Mouse (Mus musculus) myocyte (in vitro differentiated cells): ENCODE results near the gene Slc15a1. TPM values are rescaled to one million over a fixed set of nuclear protein-coding genes. Genes with fewer than 3 reads are reported as not detected.

Experiments used
- H3K27me3 ChIP-seq: one replicate; pipeline ENCODE4 v1.6.1; 2011; ENCODE audit not compliant: control insufficient read depth, insufficient read depth, insufficient read length
- H3K36me3 ChIP-seq: one replicate; pipeline ENCODE4 v1.6.1; 2011; ENCODE audit not compliant: control insufficient read depth, insufficient read depth
- H3K4me2 ChIP-seq: one replicate; pipeline ENCODE4 v1.6.1; 2011; ENCODE audit warnings: low read depth, control low read depth
- H3K4me3 ChIP-seq: one replicate; pipeline ENCODE4 v1.5.1; 2011; ENCODE audit warnings: mild to moderate bottlenecking, control low read depth, moderate library complexity
- H3K79me2 ChIP-seq: one replicate; pipeline ENCODE4 v1.6.1; 2011; ENCODE audit not compliant: control insufficient read depth, insufficient read depth
- H3ac ChIP-seq: one replicate; pipeline ENCODE4 v1.6.1; 2011; ENCODE audit not compliant: control insufficient read depth, insufficient read length
- CEBPB ChIP-seq: IDR thresholded peaks from 2 replicates; pipeline ENCODE4 v1.6.1; 2011; ENCODE audit warnings: mild to moderate bottlenecking, moderate library complexity; ENCODE audit not compliant: poor library complexity, insufficient read depth, severe bottlenecking
- E2F4 ChIP-seq: IDR thresholded peaks from one replicate; pipeline ENCODE4 v1.6.1; 2011; ENCODE audit warnings: mild to moderate bottlenecking, control low read depth, moderate library complexity; ENCODE audit not compliant: insufficient read depth
- MAX ChIP-seq: IDR thresholded peaks from one replicate; pipeline ENCODE4 v1.6.1; 2011; ENCODE audit warnings: low read depth, mild to moderate bottlenecking, control low read depth
- MYOD1 ChIP-seq, 3 experiments: IDR thresholded peaks; one replicate each; pipeline ENCODE4 v1.6.1; 2011; ENCODE audit warnings: control low read depth in 2 of 3, low read depth in 2 of 3, mild to moderate bottlenecking in 2 of 3, moderate library complexity in 1 of 3; ENCODE audit not compliant: insufficient read length in 2 of 3, control insufficient read depth in 1 of 3
- MYOG ChIP-seq, 3 experiments: IDR thresholded peaks; one replicate each; pipeline ENCODE4 v1.6.1; 2011; ENCODE audit warnings: control low read depth in 2 of 3, low read depth in 2 of 3, mild to moderate bottlenecking in 2 of 3; ENCODE audit not compliant: insufficient read length in 2 of 3, control insufficient read depth in 1 of 3, insufficient read depth in 1 of 3
- POLR2A ChIP-seq: IDR thresholded peaks from one replicate; pipeline ENCODE4 v1.6.1; 2011; ENCODE audit warnings: low read depth, mild to moderate bottlenecking, control low read depth, moderate library complexity; ENCODE audit not compliant: insufficient read length
- POLR2AphosphoS2 ChIP-seq: IDR thresholded peaks from one replicate; pipeline ENCODE4 v1.6.1; 2011; ENCODE audit warnings: low read depth, control low read depth; ENCODE audit not compliant: insufficient read length
- REST ChIP-seq: IDR thresholded peaks from one replicate; pipeline ENCODE4 v1.6.1; 2011; ENCODE audit warnings: mild to moderate bottlenecking, control low read depth, moderate library complexity; ENCODE audit not compliant: insufficient read depth, insufficient read length
- SRF ChIP-seq: IDR thresholded peaks from one replicate; pipeline ENCODE4 v1.6.1; 2011; ENCODE audit warnings: low read depth; ENCODE audit not compliant: control insufficient read depth, insufficient read length
- TCF12 ChIP-seq: IDR thresholded peaks from one replicate; pipeline ENCODE4 v1.6.1; 2011; ENCODE audit warnings: mild to moderate bottlenecking, control low read depth; ENCODE audit not compliant: poor library complexity, insufficient read depth, severe bottlenecking
- TCF3 ChIP-seq: IDR thresholded peaks from one replicate; pipeline ENCODE4 v1.6.1; 2011; ENCODE audit warnings: low read depth, control low read depth; ENCODE audit not compliant: insufficient read length
- USF1 ChIP-seq: IDR thresholded peaks from one replicate; pipeline ENCODE4 v1.6.1; 2011; ENCODE audit warnings: low read depth, mild to moderate bottlenecking, control low read depth, moderate library complexity
- polyA plus RNA-seq: library from polyadenylated mRNA; unstranded; fragments of >200 nt; fragmentation: generic; extraction: Trizol; gene quantifications from one replicate; pipeline ENCODE4 v1.2.1, GENCODE M21; 2012; ENCODE audit warnings: missing spikeins

Slc15a1 gene
- polyA plus RNA-seq, 1 experiment: not detected

GRCm38 (mm10) chr14:121495741-121496140 is 9.3 kb downstream of the Slc15a1 start:
- H3ac ChIP-seq: no peak overlapping the region
- no peaks in the 10 kb centered on the region for H3K36me3 ChIP-seq
- no peaks in the 10 kb centered on the region for H3K79me2 ChIP-seq
- TF ChIP-seq E2F4 (no peak), POLR2A (no peak), CEBPB (no peak), TCF3 (no peak), USF1 (no peak), MYOD1 (IDR thresholded peaks at IDR 0.05; ENCODE audit: control insufficient read depth in 1 of 3, insufficient read length in 2 of 3, low read depth in 2 of 3) (no peak), SRF (no peak), POLR2AphosphoS2 (no peak), MYOG (IDR thresholded peaks at IDR 0.05; ENCODE audit: control insufficient read depth in 1 of 3, insufficient read depth in 1 of 3, insufficient read length in 2 of 3, low read depth in 2 of 3) (no peak)
- no peak overlapping the region for H3K4me2 ChIP-seq
- peaks cover 17% of the 10 kb centered on the region for H3K27me3 ChIP-seq
- no peak overlapping the region for H3K4me3 ChIP-seq

DNA sequence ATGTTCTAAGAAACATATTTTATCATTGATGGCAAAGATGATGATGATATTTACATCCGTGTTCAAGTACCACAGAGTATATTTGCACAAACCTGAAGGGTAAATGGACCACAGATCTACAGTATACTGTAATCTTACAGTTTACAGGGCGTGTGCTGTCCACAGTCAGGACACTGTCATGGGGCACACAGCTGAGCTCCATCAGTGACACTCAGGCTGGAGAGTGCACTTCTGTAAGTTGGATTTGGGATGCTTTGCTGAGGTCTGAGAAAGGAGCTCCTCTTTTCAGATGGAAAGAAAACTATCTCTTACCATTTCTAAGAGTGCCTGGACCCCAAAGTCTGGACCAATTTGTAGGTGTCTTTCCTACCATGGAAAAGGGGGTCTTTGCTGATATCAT is 9.9 kb downstream of the Slc15a1 start:
- Histone ChIP-seq H3ac (no peak overlapping the region), H3K27me3 (peaks cover 17% of the 10 kb centered on the region), H3K79me2 (no peaks in the 10 kb centered on the region), H3K36me3 (no peaks in the 10 kb centered on the region), H3K4me3 (no peak overlapping the region), H3K4me2 (no peak overlapping the region)
- TF ChIP-seq POLR2AphosphoS2: no peak
- TF ChIP-seq REST: no peak
- no peak for TF ChIP-seq MAX
- no peak for TF ChIP-seq MYOD1 (IDR thresholded peaks at IDR 0.05; ENCODE audit: control insufficient read depth in 1 of 3, insufficient read length in 2 of 3, low read depth in 2 of 3)
- no peak for TF ChIP-seq TCF3
- TF ChIP-seq POLR2A: no peak
- TF ChIP-seq CEBPB: no peak
- TF ChIP-seq USF1: no peak

DNA sequence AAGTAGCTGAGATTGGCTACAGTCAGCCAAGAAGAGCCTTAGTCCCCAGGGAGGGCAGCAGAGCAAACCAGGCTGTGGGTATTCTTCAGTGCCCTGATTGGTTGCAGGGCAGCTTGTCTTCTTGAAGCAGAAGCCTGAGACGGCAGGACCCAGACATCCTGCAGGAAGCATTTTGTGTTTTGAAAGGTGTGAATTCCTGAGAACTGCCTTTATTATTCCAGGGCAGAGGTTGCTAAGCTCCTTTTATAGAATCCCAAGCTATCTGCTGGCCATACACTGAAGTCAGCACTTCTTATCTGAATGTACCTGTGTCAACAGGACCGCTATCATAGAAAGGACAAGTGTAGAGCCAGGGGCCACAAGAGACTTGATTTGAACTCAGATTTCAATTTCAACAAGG is 10.8 kb downstream of the Slc15a1 start:
- Histone ChIP-seq H3ac (no peak overlapping the region), H3K27me3 (peaks cover 17% of the 10 kb centered on the region), H3K4me2 (no peak overlapping the region), H3K36me3 (no peaks in the 10 kb centered on the region), H3K79me2 (no peaks in the 10 kb centered on the region), H3K4me3 (no peak overlapping the region)
- TF ChIP-seq POLR2A (no peak), CEBPB (no peak), SRF (no peak), E2F4 (no peak), MYOG (IDR thresholded peaks at IDR 0.05; ENCODE audit: control insufficient read depth in 1 of 3, insufficient read depth in 1 of 3, insufficient read length in 2 of 3, low read depth in 2 of 3) (no peak), USF1 (no peak), POLR2AphosphoS2 (no peak), TCF12 (no peak), MAX (no peak), TCF3 (no peak), REST (no peak), MYOD1 (IDR thresholded peaks at IDR 0.05; ENCODE audit: control insufficient read depth in 1 of 3, insufficient read length in 2 of 3, low read depth in 2 of 3) (no peak)

DNA sequence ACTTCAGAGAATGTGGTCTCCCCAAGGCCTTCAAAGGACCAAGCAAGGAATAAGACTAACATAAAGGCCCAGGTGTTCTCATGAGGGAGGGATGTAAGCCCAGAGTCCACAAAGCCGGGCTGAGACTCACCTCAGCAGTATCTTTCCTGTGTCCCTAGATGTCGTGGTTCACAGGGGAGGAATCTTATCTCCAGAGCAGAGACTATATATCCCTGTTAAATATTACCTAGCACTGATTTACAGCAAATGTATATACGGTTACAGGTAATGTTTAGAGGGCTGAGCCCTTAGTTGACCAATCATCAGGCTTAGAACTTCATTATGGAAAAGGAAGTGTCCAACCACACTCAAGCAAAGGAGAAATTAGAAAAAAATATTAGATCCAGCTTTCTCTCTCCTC is 11.3 kb downstream of the Slc15a1 start:
- Histone ChIP-seq H3ac (no peak overlapping the region), H3K36me3 (no peaks in the 10 kb centered on the region), H3K4me3 (no peak overlapping the region), H3K4me2 (no peak overlapping the region), H3K27me3 (peaks cover 17% of the 10 kb centered on the region), H3K79me2 (no peaks in the 10 kb centered on the region)
- TF ChIP-seq TCF12 (no peak), REST (no peak), TCF3 (no peak), MYOD1 (IDR thresholded peaks at IDR 0.05; ENCODE audit: control insufficient read depth in 1 of 3, insufficient read length in 2 of 3, low read depth in 2 of 3) (no peak), MAX (no peak), E2F4 (no peak), CEBPB (no peak), SRF (no peak), USF1 (no peak), POLR2AphosphoS2 (no peak), POLR2A (no peak)

DNA sequence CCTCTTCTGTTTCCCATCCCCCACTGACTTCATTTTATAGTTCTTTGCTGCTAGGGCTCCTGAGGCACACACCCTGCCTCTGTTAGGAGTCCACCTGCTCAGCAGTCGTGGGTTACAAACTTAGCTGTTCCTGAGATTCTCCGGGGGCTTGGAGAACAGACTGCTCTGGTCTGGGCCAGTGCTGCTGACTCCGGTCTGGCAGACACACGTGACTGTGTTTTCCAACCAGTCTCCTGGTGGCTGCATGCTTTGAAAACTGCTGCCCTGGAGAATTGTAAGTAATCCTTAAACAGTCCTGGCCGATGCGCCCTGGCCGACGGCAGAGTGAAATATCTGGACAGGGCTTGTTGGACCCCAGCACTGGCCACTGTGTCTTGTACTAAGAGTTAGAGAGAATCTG is 12.7 kb downstream of the Slc15a1 start:
- H3ac ChIP-seq: no peak overlapping the region
- no peaks in the 10 kb centered on the region for H3K36me3 ChIP-seq
- peaks cover 12% of the 10 kb centered on the region for H3K27me3 ChIP-seq
- no peak overlapping the region for H3K4me3 ChIP-seq
- TF ChIP-seq E2F4: no peak
- no peak for TF ChIP-seq SRF
- TF ChIP-seq REST: no peak
- no peak for TF ChIP-seq MYOG (IDR thresholded peaks at IDR 0.05; ENCODE audit: control insufficient read depth in 1 of 3, insufficient read depth in 1 of 3, insufficient read length in 2 of 3, low read depth in 2 of 3)
- no peak for TF ChIP-seq MYOD1 (IDR thresholded peaks at IDR 0.05; ENCODE audit: control insufficient read depth in 1 of 3, insufficient read length in 2 of 3, low read depth in 2 of 3)
- no peak overlapping the region for H3K4me2 ChIP-seq
- H3K79me2 ChIP-seq: no peaks in the 10 kb centered on the region
